Mouse (Mus musculus): ENCODE results near the gene Rasl11a. TPM values are rescaled to one million over a fixed set of nuclear protein-coding genes. Genes with fewer than 3 reads are reported as not detected.

Rasl11a gene
- 10 to 100 TPM in 1 of 2 experiments, 1 to 10 TPM in 1; 7.6 to 16.9 TPM for total RNA-seq (2021)
- long read RNA-seq, experiment 1, transcript Rasl11a-201 (4 exons, 1,126 nt), result major isoform, 17 of 21 reads
- long read RNA-seq, experiment 1, partial matches to known transcripts, result 0 of 21 reads
- long read RNA-seq, experiment 1, other reads (novel, unspliced or antisense), result 3 of 21 reads
- long read RNA-seq, experiment 2, transcript Rasl11a-201 (4 exons, 1,126 nt), result major isoform, 20 of 23 reads
- long read RNA-seq, experiment 2, partial matches to known transcripts, result 1 of 23 reads
- long read RNA-seq, experiment 2, other reads (novel, unspliced or antisense), result 2 of 23 reads

GRCm38 (mm10) chr5:146844945-146845365 is at the start of gene Rasl11a:
TSS of gene Rasl11a (plus strand) at chr5:146845071.
- intact Hi-C loops (cut with DNase I), result loop anchor here (5.0 kb wide), 2 partner anchors 47 to 138 kb away; no protein-coding TSS in a partner anchor
- peak; percentile 81 to 83 for DNase-seq (ENCODE audit: low spot score in 2 of 2)

- DNase-seq (ENCODE audit: low spot score in 2 of 2), result peak; percentile 61 to 75
- intact Hi-C loops (cut with DNase I), result loop anchor here (2.0 kb wide), 1 partner anchor 37 kb away; the partner anchor contains the start of gene Rpl21
Observed at GRCm38 (mm10) chr5:146795728-146796127, 49.1 kb upstream of the Rasl11a start.

- intact Hi-C loops (cut with DNase I), result no loop called here
- DNase-seq (ENCODE audit: low spot score in 2 of 2), result no peak
Observed at GRCm38 (mm10) chr5:146798031-146798430, 46.8 kb upstream of the Rasl11a start.

DNA sequence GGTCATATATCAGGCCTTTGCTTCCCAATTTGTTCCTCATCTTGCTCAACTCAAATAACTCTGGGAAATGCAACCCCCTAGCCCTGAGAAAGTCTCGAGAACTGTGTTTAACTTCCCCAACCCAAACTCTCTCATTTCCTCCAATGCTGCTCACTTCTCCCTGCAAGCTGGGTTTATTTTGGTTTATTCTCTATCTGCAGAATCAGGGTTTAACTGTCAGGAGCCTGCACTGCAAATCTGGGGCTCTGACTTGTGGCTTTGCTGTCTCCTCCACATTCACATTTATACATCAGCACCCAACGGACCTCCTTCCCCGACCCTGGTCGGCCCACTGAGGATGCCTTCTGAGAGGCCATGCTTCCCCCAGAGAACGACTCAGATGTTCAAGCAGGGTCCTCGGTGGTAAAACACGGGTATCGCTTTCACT is 38.9 kb upstream of the Rasl11a start:
- DNase-seq (ENCODE audit: low spot score in 2 of 2), result no peak
- intact Hi-C loops (cut with DNase I), result no loop called here

GRCm38 (mm10) chr5:146809951-146810350 is 34.9 kb upstream of the Rasl11a start:
- intact Hi-C loops (cut with DNase I), result no loop called here
- DNase-seq (ENCODE audit: low spot score in 2 of 2), result no peak

- intact Hi-C loops (cut with DNase I), result no loop called here
- DNase-seq (ENCODE audit: low spot score in 2 of 2), result no peak
Observed at GRCm38 (mm10) chr5:146812866-146813265, 32.0 kb upstream of the Rasl11a start.

DNA sequence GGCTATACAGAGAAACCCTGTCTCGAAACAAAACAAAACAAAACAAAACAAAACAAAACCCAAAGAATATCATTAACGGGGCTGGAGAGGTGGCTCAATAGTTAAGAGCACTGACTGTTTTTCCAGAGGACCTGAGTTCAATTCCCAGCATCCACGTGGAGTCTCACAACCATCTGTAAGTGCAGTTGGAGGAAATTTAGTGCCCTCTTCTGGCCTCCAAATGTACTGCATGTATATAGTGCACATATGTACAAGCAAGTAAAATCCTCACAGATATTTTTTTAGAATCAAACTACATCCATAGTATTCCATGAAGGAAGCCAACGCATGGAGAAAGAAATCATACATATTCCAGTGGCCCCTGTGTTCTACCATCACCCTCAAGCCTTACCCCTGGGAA is 31.4 kb upstream of the Rasl11a start:
- intact Hi-C loops (cut with DNase I), result no loop called here
- DNase-seq (ENCODE audit: low spot score in 2 of 2), result no peak

DNA sequence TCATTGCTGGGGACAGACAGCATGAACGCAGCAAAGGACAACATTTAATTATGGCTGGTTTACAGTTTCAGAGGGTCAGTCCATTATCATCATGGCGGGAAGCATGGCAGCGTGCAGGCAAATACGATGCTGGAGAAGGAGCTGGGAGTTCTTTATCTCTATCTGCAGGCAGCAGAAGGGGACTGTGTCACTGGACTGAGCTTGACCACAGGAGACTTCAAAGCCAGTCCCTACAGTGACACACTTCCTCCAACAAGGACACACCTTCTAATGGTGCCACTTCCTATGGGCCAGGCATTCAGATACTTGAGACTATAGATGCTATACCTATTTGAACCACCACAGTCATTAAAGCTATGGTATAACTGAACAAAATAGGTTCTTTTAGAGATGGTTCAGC is 29.5 kb upstream of the Rasl11a start:
- DNase-seq (ENCODE audit: low spot score in 2 of 2), result no peak
- intact Hi-C loops (cut with DNase I), result no loop called here

DNA sequence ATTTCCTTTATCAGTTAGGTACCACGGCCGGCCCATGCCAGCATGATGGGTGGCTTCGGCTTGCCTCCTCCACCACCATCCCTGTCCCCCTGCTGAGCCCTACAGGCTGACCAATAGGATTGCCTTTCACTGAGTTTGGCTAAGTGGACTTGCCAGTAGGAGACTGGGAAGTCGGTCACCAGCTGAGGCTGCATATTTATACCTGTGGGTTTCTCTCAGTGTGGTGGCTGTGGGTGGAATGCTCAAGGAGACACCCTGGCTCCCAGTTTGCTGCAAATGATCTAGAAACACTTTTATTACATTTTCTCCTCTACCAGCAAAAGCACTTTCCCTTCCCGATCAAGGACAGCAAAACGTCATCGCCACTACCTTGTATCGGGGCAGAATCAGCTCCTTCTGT is 27.3 kb upstream of the Rasl11a start:
- DNase-seq (ENCODE audit: low spot score in 2 of 2), result no peak
- intact Hi-C loops (cut with DNase I), result no loop called here

GRCm38 (mm10) chr5:146818906-146819623 is 25.8 kb upstream of the Rasl11a start:
- intact Hi-C loops (cut with DNase I), result no loop called here
- no peak for DNase-seq (ENCODE audit: low spot score in 2 of 2)

GRCm38 (mm10) chr5:146823005-146823404 is 21.9 kb upstream of the Rasl11a start:
- no peak for DNase-seq (ENCODE audit: low spot score in 2 of 2)
- intact Hi-C loops (cut with DNase I), result no loop called here

GRCm38 (mm10) chr5:146829528-146829927 is 15.3 kb upstream of the Rasl11a start:
- intact Hi-C loops (cut with DNase I), result no loop called here
- DNase-seq (ENCODE audit: low spot score in 2 of 2), result no peak

- no peak for DNase-seq (ENCODE audit: low spot score in 2 of 2)
- intact Hi-C loops (cut with DNase I), result loop anchor here (2.0 to 5.0 kb wide), 2 partner anchors 38 to 100 kb away; partner anchors contain the start of gene Usp12
Observed at GRCm38 (mm10) chr5:146832435-146832768, 12.5 kb upstream of the Rasl11a start.

- intact Hi-C loops (cut with DNase I), result loop anchor here (2.0 to 5.0 kb wide), 2 partner anchors 38 to 101 kb away; partner anchors contain the start of gene Usp12
- DNase-seq (ENCODE audit: low spot score in 2 of 2), result peak; percentile 94
Observed at GRCm38 (mm10) chr5:146832769-146833448, 12.0 kb upstream of the Rasl11a start, which contains the start of gene Rpl21. TSS of gene Rpl21 (plus strand) at chr5:146832890.

GRCm38 (mm10) chr5:146833673-146834201 is 11.1 kb upstream of the Rasl11a start:
- no peak for DNase-seq (ENCODE audit: low spot score in 2 of 2)
- intact Hi-C loops (cut with DNase I), result loop anchor here (2.0 to 5.0 kb wide), 2 partner anchors 39 to 101 kb away; partner anchors contain the start of gene Usp12

DNA sequence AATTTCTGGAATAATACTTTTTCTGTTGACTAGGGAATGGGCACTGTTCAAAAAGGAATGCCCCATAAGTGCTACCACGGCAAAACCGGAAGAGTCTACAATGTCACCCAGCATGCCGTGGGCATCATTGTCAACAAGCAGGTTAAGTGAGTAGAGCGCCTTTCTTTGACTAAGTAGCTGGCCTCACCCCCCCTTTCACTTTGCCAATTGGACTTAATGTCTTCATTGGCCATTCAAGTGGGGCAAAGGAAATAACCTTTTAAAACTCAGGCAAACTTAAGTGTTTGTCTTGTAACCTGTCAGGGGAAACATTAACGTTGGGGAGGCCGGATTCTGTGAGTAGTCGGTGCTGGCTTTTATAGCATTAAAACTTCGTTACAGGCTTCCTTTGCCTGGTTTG is 9.9 kb upstream of the Rasl11a start:
- intact Hi-C loops (cut with DNase I), result loop anchor here (5.0 kb wide), 1 partner anchor 103 kb away; no protein-coding TSS in a partner anchor

DNA sequence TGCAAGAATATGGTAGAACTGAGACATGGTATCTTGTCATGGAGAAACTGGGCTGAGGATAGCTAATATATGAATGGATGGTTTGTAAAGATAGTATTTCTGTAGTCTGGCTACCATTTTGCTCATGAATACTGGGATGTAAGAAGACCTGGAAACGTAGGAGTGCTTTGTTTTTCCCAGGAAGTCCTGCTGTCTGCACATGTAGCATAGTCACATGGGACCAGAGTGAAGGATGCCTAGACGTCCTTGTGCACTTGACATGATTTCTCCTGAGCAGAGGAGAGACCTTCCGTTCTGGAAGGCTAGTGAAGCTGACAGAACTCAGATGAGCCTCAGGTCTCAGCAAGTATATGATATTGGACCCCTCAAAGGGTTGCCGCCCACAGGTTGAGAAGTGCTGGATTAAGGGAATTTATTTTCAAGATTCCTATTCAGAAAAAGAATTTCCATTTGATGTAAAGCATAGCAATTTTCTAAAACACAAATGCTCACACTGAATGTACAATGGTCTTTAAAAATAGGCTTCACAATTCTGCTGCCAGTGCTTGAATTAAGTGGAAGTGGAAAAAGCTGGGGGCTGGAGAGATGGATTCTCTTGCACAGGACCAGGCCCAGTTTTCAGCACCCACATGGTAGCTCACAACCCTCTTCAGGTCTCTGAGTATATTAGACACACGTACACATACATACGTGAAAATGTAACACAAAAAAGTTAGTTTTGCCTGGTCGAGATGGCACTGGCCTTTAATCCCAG is 6.7 kb upstream of the Rasl11a start:
- DNase-seq (ENCODE audit: low spot score in 2 of 2), result no peak
- intact Hi-C loops (cut with DNase I), result no loop called here

More for the DNA sequence above, 9.9 kb upstream of the Rasl11a start:
- no peak for DNase-seq (ENCODE audit: low spot score in 2 of 2)

DNA sequence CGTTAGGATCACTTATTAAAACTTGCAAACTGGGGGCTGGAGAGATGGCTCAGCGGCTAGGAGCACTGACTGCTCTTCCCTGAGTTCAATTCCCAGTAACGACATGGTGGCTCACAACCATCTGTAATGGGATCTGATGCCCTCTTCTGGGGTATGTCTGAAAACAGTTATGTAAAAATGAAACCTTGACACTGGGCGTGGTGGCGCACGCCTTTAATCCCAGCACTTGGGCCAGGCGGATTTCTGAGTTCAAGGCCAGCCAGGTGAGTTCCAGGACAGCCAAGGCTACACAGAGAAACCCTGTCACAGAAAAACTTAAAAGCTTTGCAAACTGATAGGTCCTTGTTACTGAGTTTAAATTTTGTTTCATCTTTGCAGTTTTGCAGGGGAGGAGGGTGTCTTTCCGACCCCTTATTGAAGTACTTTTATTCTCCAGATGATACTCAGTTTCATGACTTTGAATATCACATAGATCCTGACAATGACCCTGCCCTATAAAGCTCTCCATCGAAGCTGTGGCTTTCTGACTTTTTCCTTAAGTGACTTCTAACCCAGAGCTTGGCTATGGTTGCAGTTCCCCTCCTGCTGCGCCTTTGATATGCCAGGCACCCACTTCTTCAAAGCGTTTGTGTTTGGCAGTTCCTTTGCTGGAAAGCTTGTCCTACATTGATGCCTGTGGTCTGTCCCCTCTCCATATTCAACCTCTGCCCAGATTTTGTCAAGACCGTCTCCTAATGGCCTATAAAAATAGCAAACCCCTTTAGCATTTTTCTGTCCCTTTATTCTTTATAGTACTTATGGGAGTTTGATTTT is 5.8 kb upstream of the Rasl11a start:
- intact Hi-C loops (cut with DNase I), result no loop called here
- DNase-seq (ENCODE audit: low spot score in 2 of 2), result no peak

Data from left cerebral cortex, postnatal 14 days (tissue).